Mouse (Mus musculus) layer of hippocampus, adult 9-11 months (tissue): ENCODE measurements at regions not wholly inside any gene's neighbourhood (a gene's known extent, or its start where the extent isn't known, plus 50 kb on each side); places are given as distances from the start of the nearest gene placed in this dataset.

Experiments used
- DNase-seq: peaks from one replicate; pipeline ENCODE4 v3.0.0; 2022

DNA sequence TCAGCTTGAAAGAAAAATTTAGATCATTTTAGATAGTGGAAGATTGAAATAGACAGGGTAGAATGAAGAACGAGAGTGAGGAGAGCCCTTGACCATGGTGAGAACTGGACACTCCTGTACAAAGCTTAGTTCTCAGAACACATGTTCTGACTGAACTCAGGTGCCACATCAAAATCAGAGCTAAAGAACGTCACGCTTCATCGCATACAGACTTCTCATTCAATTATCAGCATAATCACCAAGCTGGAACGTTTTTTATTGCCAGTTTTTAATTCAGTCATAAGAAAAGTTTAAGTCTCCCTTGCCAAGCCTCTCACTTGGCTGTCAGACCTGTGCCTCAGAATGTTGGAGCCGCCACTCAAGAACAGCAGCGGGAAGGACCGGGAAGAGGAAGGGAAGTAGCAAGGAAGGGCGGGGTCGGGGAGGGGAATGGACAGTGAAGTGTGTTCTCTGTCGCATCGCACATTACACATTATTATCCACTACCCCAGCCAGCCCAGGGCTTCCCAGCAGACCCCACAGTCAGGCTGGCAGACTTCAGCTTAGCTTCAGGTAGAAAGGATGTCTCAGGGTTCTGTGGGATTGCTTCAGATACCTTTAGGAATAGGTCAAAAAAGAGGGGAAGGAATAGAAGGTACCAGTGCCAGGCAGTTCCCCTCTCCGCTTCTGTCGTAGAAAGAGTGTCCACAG, 140.1 kb upstream of the Smim15 start:
- no peak for DNase-seq

DNA sequence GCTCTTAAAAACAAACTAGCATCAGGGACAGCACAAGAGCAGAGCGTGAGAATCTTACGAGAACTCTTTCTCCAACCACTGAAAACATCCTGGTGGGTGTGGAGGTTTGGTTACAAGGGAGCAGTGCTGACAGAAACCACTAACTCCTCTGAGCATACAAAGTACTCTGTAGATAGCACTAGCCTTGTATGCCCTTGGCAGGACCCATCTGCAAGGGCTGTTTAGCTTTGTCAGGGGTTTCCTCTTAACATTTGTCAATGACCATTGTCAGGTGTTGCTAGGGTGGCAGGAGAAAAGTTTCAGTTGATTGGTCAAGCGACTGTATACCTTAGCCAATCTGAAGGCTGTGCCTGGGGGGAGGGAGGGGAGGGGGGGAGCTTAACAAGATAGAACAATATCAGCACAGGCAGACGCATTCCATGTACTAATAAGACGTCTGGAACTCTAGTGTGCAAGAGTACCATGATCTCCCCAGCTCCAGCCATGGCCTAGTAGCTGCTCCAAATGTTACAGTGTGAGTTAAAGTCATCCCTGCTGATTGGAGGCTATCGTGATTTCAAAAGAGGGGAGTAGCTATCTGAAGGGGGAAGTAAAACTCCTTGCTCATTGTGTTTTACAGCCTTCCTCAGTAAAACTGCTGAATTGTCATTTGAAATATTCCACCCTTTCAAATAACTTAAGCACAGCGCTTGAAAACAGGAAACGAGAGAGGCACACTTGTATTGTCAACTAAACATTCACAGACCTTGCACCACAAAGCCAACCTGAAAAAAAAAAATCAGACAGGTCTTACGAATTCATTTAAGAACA, 140.9 kb upstream of the Smim15 start:
- no peak for DNase-seq

DNA sequence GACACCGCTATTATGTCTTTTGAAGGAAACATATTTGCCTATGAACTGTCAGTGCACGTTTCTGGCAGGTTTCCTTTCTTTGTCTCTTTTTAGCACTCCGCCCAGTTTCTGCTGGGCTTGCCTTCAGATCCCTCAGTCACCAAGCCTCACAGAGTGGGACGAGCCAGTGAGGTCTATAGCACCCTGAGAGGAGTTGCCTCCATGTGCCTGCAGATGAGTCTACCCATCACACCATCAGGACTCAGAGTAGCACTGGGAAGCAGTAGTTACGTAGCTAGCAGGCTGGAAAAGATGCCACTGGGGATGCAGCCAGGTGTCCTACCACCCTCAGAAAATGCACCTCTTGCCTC, 141.5 kb upstream of the Smim15 start:
- no peak for DNase-seq

DNA sequence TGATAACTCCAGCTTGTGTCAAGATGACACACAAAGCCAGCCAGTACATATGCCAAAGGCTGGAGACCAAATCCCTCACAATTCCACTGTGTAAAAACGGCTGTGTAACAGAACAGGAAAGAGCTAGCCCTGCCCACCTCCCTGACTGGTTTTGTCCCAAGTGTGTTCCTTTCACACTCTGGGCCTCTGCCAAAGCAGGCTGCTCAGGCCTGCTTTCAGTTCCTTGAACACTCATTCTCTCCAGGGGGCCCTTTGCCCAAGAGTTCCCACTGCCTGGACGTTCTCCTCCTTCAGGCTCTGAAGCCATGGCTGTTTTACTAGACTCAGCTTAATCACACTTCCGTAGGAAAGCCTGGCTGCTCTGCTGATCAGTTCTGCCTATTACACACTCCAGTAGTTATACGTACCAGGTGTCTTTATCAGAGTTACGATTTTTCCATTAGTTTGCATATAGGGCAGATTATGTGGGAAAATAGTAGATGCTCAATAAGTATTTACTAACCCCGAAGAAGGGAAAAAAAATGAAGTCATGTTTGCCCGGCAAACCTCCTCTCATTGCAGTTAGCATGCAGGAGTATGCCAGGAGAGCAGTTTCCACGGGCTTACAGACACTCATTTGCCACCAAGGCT, 144.5 kb upstream of the Smim15 start:
- peak; percentile 78 for DNase-seq

DNA sequence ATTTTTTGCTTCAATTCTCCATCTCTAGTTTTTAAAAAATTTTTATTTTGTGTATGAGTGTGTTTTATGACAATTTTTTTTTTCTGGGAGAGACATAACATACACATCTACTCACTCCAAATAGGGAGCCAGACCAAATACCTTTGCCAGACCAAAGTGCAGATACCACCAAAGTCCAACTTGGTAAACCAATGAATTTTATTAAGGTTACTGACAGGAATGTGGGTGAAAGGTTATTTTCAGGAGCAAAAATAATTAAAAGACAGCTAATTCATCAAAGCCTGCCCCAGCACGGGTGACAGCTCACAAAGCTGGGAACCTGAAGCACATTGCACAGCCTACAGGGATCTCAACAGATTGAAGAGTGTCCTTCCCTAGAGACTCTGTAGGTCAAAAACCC, 146.6 kb upstream of the Smim15 start:
- DNase-seq: no peak

DNA sequence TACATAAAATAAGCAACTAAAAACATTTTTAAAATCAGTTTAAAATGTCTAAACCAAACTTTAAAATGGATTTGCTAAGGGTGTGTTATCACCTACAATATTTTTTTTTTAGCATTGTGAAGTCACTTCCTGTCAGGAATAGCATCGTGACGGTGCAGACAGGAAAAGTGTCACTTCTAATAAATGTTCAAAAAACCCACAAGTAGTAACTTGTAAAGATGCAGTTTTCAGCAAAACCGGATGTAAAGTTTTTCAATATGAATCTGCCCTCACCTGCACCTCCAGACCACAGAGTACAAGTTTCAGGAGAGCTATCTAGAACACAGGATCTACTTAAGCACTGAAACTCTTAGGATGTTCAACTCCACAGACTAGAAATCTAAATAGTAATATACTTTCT, 147.1 kb upstream of the Smim15 start:
- no peak for DNase-seq

DNA sequence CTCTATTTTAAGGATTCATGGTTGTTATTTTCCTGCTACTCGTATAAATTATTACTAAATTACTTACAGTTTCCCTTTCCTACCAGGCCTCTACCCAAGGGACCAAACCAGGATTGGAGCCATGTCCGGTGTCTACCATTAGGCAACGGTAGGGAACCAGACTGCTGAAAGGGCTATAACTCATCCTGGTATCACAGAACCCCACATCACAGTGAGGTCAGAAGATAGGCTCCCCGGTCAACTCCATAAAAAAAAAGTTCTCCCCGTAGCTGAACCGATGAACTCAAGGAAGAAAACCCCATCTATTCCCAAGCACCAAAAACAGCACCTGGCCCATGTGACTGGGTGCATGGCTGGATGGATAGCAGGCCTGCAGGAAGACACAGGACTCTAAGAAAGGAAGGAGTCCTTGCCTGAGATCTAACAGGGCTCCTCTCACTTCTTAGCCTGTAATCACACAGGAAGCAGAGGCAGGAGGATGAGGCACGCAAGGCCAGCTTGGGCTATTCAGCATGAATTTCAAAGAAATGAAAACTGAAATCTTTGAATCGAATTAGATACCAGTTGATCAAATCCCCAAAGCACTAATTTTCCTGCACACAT, 150.6 kb upstream of the Smim15 start:
- no peak for DNase-seq

DNA sequence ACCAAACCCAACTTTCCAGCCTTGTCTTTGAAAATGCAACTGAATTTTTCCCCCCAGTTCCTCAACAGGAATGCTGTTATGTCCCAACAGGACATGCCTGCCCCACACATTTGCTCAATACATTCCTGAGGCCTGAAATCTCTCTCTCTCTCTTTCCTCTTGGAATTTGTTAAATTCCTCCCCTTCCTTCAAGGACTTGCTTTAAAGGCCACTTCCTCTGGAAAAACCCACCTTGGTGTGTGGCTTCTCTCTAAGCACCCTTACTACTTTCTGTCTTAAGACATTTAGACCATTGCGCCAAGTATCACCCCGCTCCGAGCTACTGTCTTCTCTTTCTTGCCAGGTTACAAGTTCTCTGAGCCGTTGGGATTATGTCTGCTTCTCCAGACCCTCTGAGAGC, 151.2 kb upstream of the Smim15 start:
- no peak for DNase-seq

DNA sequence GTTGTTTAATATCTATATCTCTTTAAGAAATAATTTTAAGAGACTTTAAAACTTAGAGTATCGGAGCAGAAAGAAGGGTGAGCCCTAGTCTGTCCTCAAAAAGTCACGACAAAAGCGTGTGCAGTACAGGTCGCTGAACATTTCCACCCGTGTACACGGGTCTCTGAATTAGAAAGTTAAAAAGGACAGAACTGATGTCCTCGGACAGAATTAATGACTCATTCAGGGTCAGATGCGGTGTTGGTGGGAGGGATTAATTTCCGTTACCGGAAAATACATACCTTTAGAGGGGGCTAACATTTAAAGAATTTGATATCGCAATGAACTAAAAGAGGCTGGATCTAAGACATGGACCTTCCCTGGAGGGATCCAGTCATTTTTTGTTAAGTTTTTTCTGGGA, 152.3 kb upstream of the Smim15 start:
- no peak for DNase-seq

DNA sequence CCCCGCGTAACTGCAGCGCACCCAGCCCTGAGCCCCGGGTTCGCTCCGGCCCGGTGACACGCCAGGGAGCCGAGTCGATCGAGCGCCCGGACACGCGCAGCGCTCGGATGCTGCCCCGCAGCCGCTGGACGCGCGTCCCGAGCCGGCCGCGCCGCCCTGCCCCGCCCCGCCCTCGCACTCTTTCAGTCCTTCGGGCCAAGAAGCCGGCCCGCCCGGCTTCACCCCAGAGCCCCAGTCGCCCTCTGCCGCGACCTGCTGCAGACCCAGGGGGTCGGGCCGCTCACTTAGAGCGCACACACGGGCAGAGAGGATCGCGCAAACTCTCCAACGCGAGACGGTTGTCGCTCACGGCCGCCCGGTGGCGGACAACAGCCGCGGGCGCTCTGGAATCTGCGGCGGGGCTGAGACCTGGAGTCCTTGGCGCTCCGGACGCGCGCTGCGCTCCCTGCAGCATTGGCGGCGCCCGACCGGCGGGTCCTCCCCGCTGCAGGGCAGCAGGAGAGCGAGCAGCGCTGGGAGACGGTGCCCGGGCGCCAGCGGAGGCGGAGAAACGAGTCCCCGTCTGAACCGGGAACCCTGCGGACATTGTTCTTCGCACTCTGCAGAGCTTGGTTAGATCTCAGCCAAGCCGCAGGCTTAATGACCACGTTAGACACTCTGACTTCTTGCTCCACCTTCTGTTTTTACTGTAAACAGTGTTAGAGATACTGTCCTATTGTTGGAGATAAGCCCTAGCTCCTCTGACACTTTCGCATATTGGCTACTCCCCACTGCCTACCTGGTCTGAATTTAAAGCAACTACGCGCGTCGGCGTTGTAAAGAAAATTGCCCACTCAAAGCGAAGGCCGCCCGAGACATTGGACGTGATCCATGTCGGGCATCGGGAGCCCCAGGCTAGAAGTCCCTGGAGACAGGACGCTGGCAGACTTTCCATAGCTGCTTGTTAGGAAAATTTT, 153.1 kb upstream of the Smim15 start:
- DNase-seq: peak; percentile 38

DNA sequence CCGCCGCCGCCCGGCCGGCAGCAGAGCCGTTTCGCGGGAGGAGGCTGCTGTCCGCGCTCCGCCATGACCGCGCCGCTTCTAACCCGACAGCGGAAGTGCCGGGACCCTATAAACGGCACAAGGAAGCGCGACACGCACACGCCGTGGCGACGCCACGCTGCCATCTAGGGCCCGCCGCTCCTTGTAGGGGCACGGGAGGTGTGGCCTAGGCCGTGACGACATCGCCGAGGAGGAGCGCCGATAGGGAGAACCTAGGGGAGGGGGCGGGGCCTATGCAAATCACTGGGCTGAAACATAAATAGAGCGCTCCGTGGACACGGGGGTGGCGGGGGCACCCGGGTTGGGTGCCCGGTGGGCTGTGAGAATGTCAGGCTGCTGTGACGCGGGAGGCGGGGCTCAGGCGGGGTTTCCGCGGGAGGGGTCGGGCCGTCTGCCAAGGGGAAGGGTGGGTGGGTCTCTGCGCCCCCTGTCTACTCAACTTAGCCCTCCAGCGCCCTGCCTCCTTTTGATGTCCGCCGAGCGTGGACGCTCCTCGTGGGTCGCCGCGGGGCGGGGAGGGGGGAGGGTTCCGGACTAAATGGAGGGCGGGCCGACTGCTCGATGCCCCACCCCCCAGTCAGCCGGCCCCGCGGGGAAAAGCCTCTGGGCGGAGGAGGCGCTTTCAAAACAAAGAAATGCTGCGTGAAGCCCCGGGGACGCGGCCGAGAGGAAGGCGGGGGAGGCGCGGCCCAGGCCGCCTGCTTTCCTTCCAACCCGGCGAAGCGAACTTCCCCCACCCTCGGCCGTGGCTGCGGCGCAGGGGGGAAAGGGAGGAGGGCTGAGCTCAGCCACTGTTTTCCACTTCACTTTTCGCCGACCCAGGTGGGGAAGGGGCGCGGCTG, 154.0 kb upstream of the Smim15 start:
- peak; percentile 99 for DNase-seq

DNA sequence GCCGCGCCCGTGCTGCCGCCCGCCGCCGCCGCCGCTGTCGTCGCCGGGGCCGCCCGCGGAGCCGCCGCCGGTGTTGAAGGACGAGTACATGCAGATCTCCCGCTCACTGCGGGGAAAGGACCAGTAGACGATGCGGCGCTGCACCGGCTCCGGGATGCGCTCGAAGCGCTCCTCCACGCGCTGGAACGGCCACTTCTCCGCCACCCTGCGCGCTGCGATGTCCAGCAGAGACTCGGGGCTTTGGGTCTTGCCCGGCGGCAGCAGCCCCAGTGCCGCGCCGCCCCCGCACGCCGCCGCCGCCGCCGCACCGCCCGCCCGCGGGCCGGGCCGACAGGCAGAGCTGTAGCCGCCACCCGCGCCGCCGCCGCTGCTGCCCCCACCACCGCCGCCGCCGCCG, 154.7 kb upstream of the Smim15 start:
- DNase-seq: no peak

DNA sequence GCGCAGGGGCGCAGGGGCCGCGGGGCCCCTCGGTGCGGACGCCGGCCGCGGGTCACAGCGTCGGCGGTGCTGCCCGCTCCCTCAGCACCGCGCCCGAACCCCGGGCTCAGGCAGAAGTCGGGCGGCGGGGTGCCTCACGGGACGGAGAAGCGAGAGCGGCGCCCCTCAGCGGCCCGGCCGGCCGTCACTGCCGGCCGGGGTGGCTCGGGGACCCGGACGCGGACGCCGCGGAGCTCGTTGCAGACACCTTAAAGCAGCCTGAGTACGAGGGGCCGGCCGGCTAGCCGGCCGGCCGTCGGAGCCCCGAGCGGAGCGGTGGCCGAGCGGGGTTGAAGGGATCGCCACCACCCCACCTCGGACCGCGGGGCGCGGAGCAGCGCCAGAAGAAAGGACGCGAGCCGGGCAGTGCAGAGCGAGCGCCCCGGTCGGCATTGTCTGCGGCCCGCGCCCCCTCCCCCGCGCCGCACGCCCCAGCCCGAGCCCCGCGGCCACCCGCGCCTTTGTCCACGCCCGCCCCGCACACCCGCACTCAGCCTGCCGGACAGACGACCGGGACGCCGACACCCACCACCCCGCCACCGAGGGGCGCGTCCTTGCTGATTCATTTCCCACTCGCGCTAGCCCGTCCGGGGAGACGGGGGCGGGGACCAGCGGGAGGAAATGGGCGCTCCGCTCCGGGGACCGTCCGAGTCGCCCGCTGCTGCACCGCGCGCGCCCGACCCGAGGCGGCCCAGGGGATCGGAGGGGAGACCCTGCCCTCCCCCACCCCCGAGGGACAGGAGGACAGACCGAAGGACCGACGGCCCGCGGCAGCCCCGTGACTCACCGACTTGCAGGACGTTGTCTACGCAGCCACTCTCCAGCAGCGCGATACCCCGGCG, 155.4 kb upstream of the Smim15 start:
- peak; percentile 35 for DNase-seq

DNA sequence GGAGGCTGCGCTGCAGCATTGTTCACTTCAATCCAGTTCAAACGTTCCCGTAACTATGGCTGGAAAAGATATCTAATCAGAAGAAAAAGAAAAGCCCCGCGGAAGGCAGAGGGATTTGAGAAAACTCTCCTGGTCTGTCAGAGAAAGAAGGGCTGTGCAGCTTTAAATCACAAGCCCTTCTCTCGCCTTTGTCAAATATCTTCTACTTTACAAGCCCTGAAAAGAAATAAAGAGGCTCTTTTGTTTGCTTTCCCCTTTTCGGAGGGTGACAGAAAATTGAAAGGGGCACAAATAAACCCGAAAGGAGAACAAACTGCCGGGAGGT, 156.1 kb upstream of the Smim15 start:
- DNase-seq: no peak

DNA sequence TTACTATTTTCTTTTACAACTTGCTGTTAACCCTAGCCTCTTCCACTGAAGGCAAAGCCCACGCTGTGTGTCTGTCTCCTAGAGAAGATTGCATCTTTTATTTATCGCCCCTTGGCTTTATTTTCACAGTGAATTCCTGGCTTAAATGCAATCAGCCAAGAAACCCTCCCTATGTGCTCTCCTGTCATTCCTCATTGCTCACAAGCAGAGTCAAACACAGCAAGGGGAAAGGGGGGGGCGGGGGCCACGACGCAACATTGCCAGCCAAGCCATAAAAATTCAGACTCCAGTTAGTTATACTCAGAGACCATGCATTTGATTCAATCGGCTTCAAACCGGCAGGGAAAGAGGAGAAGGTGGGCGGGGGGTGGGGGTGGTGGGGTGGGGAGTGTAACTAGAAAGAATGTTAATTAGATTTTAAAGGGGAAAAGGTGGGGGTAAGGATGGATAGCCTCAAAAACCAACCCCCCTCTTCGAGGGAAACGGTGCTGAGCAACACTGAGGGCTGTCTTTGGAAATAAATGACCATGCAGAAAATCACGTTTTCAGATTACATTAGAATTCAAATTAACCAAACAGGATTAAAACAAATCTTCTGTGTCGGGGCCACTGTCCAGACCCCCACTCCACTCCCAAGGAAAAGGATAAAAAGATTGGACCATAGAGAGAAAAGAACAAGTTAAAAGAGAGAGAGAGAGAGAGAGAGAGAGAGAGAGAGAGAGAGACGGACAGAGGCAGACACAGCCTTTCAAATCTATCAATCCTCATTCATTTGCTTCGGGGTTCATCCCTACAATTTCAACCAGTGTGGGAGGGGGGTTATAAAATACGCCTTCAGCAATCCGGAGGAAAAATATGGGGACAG, 156.6 kb upstream of the Smim15 start:
- DNase-seq: no peak

DNA sequence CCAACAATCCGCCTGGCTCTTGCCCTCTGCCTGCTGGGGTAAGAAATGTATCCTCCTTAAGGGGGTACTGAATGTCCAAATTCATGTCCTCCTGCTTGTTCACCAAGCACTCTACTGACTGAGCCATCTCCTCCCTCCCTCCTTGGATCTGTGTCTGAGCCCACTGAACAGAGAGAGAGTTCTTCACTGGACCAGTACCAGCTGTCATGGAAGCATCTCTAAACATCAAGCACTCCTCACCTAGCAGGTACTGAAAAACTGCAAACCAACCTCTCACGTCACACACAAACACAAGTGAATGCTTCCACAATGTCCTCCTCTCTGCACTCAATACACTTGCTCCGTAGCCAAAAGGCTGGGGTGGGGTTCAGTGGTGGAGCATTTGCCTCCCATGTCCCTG, 159.4 kb upstream of the Smim15 start:
- DNase-seq: no peak

DNA sequence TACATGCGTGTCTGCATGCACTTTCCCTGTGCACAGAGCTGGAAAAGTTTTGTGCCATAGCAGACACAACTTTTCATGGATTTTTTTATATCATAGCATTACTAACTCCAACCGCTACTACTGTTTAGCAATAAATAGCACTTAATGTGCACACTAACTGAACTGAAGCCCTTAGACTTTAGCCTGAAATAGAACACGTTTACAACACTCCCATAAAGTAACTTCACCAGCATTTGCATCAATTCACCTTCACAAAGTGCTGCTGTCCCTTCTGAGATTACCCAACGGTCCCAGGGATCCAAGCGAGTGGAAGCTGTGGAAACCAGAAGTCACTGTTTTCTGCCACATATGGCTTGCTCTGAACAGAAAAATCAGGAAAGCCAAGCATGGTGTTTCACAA, 161.9 kb upstream of the Smim15 start:
- no peak for DNase-seq

DNA sequence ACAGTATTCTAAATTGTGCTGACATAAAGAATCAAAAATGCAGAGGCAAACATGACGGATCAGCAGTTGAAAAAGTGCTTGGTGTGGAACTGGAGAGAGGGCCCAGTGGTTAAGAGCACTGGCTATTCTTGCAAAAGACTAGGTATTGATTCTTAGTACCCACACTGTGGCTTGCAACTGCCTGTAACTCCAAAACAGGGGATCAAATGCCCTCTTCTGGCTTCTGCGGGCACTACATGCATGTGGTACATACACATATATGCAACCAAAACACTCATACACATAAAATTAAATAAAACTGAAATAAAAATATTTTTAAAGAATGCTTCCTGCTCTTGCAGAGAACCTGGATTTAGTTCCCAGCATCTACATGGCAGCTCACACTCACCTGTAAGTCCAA, 163.7 kb upstream of the Smim15 start:
- DNase-seq: no peak

DNA sequence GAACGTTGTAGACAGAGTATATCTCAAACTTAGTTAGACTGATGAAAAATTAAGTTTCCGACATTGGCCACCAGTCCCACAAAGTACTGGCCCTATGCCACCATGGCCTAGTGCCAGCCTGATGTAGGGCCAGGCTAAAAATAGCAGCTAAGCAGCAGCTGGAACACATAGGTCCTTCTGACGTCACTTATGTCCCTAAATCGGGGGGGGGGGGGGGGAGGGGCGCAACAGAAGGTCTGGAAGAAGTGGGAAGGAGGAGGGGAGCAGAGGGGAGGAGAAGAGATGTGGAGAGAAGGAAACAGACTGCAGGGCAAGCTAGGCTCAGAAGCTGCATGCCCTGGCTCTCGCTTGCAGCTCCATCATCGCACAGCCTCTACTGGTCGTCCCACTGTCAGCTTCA, 164.7 kb upstream of the Smim15 start:
- no peak for DNase-seq

DNA sequence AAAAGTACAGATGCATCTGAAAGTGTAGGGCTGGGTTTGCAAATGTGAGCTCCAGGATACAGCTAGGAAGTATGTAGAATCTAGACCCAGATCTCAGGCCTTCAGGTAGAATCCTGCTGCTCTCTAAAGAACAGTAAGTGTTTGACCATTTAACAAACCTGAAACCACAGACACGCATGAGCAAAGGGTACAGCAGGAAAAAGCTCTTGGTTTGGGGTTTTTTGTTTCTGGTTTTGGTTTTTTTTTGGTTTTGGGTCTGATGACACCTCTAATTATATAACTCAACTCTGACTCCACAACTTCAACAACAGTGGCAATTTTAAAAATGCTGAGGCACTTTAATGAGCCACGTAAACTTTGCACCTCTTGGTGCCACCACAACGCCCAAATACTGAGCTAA, 165.3 kb upstream of the Smim15 start:
- no peak for DNase-seq
